Mouse (Mus musculus) erythroid progenitor cell, adult 5-6 weeks (primary cell): ENCODE results near the gene Mapk12. TPM values are rescaled to one million over a fixed set of nuclear protein-coding genes. Genes with fewer than 3 reads are reported as not detected.

Experiments
- ATAC-seq: replicated peaks from 2 replicates; pipeline ENCODE4 v1.8.0; 2016; ENCODE audit warnings: moderate number of reproducible peaks, mild to moderate bottlenecking, moderate TSS enrichment, inconsistent platforms; ENCODE audit not compliant: poor library complexity, low FRiP score, severe bottlenecking
- total RNA-seq, 2 experiments: library from RNA; stranded (forward) in 1 of 2; stranded (reverse) in 1 of 2; fragments of 150-400 nt in 1 of 2; fragments of 186-747, 209-891 nt in 1 of 2; gene quantifications; 2 replicates each; pipeline versions ENCODE4 v1.2.3 to v1.2.4; 2015 to 2017; ENCODE audit warnings: low replicate concordance in 2 of 2

Gene Mapk12
- total RNA-seq, 2 experiments from 2014 or later: not detected

GRCm38 (mm10) chr15:89172276-89172935, 31.9 kb upstream of the Mapk12 start:
- no peak for ATAC-seq

DNA sequence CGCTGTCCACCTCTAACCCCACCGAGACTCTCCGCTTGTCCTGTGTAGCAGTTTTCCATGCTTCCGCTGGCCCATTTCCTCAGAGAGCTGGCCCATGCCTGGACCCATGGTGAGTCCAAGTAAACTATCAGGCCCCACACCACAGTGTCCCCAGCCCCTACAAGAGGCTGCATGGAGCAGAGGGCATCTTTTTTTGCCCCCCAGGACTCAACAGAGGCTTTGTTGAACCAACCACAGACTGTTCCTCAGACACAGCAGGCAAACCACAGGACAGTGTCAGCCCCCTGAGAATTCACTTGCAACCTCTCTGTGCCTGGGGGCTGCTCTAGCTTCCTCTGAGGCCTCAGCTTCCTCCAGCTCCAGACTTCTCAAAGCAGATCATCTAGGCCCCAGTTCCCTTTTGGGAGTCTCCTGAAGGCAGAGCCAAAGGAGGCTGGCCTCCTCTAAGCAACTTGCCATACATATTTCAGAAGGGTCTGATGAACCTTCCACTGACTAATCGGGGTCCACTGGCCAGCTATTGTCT, 31.1 kb upstream of the Mapk12 start:
- ATAC-seq: no peak

DNA sequence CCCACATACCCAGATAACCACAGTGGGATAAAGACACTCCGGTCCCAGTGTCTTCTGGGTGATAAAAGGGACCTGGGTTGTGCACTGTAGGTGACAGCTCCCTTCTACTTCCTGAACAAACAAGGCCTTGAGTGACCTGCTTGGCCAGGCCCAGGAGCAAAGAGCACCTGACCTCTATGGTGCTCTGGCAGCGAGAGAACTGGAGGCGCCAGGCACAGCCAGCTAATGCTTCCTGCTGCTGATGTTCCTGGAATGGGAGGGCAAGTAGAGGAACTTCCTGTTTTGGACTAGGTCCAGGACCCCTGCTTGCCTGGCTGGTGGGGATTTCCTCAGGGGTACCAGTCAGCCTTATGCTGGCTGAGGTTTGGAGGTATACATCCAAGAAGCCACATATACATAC, 29.6 kb upstream of the Mapk12 start:
- ATAC-seq: no peak

DNA sequence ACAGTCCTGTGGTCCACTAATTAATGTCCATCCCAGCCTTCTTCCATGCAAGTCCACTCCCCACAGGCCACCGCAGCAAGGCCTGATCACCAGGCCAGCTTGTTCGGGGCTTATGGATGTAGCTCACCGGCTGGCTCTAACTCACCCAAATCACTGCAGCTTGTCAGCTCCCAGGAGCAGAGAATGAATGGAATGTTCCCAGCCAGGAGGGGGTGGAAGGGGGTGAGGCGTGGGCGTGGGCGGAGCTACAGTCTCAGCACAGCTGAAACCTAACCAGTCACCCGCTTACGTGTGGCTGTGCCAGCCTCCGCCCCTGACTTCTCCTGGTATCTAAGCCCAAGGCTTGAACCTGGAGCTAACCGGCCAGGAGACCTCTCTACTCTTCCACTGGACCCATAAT, 28.9 kb upstream of the Mapk12 start:
- no peak for ATAC-seq

- no peak for ATAC-seq
Measured at GRCm38 (mm10) chr15:89168922-89169321, 28.4 kb upstream of the Mapk12 start.

DNA sequence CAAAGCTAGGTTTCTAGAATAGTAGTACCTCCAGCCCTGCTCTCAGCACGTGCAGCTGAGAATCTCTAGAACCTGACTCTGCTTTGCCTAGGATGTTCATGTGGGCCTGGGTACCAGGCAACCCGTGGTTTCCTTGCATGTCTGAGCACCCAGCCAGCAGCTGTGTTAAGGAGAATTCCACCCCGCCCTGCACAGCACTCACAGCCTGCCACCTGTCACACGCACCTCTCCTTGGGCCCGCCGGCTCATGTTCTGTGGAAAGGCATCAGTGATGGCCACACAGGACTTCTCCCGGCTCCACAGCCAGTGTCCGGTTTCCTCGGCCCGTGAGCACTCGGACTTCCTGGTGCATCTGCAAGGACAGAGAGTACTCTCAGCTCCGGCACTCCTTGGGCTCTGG, 25.0 kb upstream of the Mapk12 start:
- no peak for ATAC-seq

GRCm38 (mm10) chr15:89161397-89161796, 20.9 kb upstream of the Mapk12 start:
- ATAC-seq: no peak

DNA sequence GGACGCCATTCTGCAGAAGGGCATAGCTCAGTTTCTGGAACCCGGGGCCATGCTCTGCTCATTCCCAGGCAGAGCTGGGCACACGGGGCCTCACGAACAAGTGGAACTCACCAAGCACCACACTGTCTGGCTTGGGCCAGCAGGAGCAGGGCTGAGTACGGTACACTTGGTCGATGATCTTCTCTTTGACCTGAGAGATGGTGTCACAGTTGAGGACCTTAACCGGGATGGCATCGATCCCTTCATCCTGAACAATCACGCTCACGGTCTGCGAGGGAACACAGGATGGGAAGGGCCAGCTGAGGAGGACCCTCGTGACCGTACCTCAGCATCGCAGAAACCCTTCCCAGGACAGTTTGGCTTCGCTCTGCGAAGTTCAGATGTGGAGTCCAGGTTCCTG, 18.0 kb upstream of the Mapk12 start:
- no peak for ATAC-seq

DNA sequence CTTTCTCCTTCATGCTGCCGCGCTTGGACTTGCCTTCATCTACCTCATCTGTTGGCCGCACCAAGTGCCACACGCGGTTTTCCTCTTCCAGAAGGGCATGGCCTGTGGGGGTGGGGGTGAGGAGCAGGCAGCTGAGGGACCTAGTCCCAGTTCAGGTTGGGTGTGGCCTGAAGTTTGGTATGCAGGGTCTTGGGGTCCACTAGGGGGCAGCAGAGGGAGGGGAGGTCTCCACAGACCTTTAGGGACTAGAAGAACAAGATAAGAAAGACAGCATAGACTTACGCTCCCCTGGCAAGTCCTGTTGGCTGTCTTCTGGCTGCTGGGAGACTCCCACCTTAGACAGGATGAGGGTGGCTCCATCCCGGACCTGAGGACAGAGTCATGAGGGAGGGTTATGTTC, 17.5 kb upstream of the Mapk12 start:
- peak; percentile 63 for ATAC-seq

- no peak for ATAC-seq
Measured at GRCm38 (mm10) chr15:89152312-89152711, 11.8 kb upstream of the Mapk12 start.

GRCm38 (mm10) chr15:89150041-89150390, 9.5 kb upstream of the Mapk12 start:
- no peak for ATAC-seq

- no peak for ATAC-seq
Measured at GRCm38 (mm10) chr15:89149271-89150040, 9.0 kb upstream of the Mapk12 start, which contains the start of gene Mapk11. Gene Mapk11 (minus strand): TSS chr15:89149628.

DNA sequence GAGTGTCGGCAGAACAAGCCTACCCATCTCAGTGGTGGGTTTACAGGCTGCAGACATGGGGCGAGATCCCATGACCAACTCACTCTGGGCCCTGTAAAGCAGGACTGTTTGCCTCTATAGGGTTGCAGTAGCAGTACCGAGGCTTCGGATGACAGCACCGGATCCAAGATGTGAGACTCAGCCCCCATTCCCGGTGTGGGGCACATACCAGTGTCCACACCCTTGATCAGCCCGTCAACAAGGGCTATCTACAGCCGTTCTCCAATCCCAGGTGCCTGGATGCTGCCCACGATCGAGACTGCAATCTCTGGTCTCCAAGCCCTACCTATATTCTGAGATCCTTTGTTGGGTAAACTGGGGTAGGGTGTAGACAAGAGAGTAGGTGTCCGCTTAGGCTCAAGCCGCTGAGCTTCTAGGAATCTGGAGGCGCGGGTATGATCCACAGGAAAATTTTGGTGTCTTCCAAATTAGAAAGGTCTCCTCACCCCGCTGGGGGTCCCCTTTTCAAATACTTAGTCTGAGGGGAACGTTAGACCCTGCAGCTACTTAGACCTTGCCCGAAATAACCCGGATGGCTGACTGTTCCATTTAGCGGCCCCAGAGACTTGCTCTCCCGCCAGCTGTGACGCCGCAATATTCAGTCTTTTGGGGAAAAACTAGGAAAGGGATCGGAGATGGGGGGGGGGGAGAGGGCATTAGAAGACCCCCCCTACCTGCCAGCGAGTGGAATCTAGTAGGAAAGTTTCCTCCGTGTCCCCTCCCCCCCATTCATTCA, 8.2 kb upstream of the Mapk12 start:
- no peak for ATAC-seq

DNA sequence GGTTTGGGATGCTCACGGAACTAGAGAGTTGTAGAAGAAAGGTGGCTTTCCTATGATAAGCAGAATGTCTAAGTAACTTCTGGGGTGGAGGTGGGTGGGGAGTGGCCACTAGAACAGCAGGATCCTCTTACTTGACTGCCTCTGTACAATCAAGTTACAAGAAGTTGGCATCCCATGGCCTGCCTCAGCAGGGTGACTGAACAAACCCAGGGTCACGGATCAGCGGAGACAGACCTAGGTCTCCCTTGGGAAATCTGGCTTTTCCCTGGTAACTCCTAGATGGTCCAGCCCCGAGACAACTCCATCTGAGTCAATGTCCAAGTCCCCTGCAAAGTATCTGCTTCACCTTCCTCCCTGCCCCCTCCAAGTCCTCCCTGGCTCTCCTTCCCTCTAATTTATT, 7.4 kb upstream of the Mapk12 start:
- ATAC-seq: no peak

GRCm38 (mm10) chr15:89147456-89147855, 7.0 kb upstream of the Mapk12 start:
- no peak for ATAC-seq

DNA sequence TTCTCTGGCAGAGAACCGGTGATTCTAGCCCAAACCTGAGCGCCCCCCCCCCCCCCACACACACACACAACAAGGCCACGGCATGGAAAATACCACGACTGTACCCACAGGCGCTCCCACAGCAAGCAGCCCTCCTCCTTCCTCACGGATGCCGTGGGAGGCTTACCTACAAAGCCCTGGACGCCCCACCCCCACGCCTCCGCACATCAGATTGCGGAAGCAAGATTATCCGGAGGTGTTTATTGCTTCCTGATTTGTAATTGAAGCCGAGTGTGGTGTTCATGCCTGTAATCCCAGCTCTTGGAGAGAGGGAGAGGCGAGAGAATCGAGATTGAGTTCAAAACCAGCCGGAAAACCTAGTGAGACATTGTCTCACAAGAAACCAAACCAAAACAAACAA, 6.5 kb upstream of the Mapk12 start:
- ATAC-seq: no peak

DNA sequence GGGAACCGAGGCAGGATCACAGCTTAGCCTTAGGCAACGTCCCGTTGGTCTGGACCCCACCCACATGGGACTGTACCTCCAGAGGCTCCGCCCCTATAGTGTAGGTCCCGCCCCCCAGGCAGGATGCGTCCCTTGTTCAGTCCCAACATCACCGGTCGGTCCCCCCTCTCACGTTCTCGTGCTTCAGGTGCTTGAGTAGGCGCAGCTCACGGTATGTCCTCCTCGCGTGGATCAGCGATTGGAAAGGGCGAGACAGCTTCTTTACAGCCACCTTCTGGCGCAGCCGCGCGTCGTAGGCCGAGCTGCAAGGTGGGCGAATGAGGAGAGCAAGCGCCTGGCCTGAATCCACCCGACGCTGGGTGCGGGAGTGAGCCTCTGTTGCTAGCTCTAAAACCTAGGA, 6.0 kb upstream of the Mapk12 start:
- no peak for ATAC-seq

GRCm38 (mm10) chr15:89145813-89146350, 5.4 kb upstream of the Mapk12 start:
- no peak for ATAC-seq

DNA sequence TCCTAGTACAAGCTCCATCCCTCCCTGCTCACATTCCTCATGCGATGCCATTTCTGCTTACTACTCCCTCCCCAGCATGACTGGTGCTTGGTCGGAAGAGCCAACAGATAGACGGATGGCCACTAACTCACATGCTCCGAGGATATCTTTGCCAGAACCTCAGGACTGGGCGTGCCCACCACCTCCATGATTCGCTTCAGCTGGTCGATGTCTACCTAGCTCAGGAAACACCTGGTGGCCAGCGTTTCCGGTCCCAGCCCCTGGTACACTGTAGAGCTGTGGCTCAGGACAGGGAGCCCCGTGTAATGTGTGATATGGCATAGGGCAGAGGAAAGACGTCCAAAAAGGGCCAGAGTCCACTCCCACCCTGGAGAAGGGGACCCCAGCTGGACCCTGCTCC, 4.5 kb upstream of the Mapk12 start:
- ATAC-seq: no peak

DNA sequence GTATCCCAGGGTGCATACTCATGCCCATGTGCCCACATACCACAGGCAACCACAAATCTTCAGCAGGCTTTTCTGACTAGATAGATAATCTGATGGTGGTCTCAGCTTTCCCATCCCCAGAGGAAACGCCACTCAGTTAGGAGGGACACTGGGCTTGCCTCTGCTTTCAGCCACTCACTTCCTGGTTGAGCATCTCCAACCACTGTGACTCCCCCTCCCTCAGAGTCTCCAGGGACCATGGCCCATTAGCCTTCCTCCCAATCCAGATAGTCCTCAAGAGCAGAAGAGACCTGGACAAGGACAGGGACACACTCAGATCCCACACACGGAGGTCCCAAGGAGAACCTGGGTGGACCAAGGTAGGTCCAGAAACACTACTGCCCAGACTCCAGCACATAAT, 2.6 kb upstream of the Mapk12 start:
- no peak for ATAC-seq
